Mouse (Mus musculus) ovary, postnatal 10 days (tissue): ENCODE measurements at regions not wholly inside any gene's neighbourhood (a gene's known extent, or its start where the extent isn't known, plus 50 kb on each side); places are given as distances from the start of the nearest gene placed in this dataset.
"Not testable (repeated sequence)": the region's sequence is repeated elsewhere in the genome, so short reads cannot be mapped to it uniquely, and the experiment has no call there.

Experiments used
- DNase-seq: peaks from one replicate; pipeline ENCODE4 v3.0.0; 2022; ENCODE audit warnings: low spot score

GRCm38 (mm10) chr10:96253671-96254070, 117.3 kb downstream of the Gm5426 start:
- no peak for DNase-seq

GRCm38 (mm10) chr10:96254250-96254862, 118.0 kb downstream of the Gm5426 start:
- DNase-seq = no peak

- no peak for DNase-seq
These were observed 121.5 kb downstream of the Gm5426 start for GRCm38 (mm10) chr10:96257935-96258334.

DNA sequence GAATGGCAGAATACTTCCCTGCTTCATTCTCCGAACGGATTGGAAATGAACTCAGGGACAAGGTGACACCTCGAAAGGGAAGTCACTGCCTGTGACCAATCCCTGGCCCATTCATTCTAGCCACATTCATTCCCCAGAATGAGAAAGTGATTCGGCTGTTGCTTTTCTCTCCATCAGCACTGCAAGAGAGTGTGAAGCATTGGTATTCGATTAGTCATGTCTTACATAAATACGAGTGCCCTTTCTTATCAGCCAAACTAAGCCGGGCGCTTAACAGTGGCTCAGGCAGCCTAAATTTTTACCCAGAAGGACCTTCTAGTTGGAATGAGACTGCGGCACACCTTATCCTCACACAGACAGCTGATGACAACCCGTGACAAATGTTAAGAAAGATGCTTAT, 122.8 kb downstream of the Gm5426 start:
- DNase-seq = no peak

GRCm38 (mm10) chr10:96259648-96260047, 123.2 kb downstream of the Gm5426 start:
- DNase-seq = no peak

DNA sequence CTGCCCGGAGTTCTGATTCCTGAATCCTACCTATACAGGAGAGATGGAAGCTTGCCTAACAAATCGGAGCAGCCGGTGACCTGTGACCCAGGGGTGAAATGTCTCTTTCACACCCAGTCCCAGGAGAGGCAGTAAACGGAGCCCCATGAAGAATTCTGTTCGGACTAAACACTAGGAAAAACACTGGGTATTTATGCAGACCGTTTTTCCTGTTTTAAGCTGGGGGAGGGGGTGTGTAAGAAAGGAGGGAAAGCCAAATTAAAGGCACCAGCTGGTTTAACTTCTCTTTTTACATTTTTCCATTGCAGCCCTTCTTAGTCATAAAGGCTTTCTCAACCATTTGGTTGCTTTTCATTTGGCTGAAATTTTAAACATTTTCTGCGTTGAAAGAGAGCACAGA, 127.1 kb downstream of the Gm5426 start:
- DNase-seq = no peak

DNA sequence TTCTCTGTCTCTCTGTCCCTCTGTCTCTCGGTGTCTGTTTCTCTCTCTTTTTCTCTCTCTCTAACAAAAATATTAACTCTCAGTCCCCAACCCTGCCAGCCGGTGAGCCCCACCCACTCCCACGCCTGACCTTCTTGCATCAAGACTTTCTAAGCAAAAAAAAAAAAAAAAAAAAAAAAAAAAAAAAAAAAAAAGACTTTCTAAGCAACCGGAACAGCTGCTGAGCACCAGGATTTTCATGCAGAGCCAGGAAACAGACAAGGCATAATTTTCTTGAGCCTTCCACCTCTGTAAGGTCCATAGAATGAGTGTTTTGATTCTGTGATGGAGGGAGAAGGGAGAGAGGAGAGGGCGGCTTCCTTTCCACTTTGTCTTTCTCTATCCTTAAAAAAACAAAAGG, 128.0 kb downstream of the Gm5426 start:
- no peak for DNase-seq

DNA sequence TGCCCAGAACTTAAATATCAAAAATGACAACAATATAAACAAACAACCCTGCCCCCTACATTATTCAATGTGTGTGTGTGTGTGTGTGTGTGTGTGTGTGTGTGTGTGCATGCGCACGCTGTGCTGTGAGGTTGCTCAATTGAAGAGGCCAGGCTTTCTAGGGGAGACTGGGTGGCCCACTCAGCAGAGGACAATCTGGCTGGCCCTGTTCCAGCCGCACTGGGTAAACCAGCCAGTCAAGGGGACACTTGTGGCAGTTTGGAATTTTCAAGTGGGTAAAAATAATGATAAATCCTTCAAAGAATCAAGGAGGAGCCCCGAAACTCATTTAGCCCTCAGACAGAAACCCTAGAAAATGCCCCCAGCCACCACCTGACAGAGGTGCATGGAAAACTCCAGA, 128.5 kb downstream of the Gm5426 start:
- DNase-seq = no peak

GRCm38 (mm10) chr10:96266100-96266735, 129.8 kb downstream of the Gm5426 start:
- DNase-seq = no peak

GRCm38 (mm10) chr10:96267603-96268002, 131.2 kb downstream of the Gm5426 start:
- no peak for DNase-seq

DNA sequence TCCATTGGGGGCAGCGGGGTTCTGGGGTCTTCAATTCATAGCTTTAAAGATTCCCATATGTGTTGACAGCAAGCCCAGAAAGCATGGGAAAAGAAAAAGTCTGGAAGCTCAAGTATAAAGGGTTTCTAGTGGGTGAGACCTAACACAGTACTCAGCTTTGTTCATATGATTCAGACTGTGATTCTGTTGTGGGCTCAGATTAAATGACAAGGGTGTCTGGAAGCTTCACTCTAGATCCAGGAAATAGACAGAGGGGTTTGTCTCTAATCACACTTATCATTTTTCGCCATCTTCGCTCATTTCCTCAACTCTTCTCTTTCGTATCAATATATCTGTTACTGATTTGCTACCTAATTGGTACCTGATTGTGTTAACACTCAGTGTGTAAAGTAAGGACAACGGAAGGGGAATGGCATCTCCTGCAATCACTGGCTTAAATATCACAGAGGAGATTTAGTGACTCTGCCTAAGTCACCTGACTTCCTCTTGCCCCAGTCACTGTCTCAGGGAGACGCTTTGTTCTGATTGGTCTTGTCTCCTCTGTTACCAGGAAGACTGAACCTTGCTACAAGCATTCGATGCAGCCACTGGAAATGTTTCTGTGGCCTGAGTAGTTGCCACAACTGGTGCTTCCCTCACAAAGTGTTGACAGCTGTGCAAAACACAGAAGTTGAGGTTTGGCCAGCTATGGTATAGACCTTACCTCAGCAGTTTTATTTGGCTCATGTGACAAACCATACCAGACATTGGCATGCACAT, 137.4 kb downstream of the Gm5426 start:
- no peak for DNase-seq

- no peak for DNase-seq
These were observed 143.7 kb downstream of the Gm5426 start for GRCm38 (mm10) chr10:96280149-96280548.

DNA sequence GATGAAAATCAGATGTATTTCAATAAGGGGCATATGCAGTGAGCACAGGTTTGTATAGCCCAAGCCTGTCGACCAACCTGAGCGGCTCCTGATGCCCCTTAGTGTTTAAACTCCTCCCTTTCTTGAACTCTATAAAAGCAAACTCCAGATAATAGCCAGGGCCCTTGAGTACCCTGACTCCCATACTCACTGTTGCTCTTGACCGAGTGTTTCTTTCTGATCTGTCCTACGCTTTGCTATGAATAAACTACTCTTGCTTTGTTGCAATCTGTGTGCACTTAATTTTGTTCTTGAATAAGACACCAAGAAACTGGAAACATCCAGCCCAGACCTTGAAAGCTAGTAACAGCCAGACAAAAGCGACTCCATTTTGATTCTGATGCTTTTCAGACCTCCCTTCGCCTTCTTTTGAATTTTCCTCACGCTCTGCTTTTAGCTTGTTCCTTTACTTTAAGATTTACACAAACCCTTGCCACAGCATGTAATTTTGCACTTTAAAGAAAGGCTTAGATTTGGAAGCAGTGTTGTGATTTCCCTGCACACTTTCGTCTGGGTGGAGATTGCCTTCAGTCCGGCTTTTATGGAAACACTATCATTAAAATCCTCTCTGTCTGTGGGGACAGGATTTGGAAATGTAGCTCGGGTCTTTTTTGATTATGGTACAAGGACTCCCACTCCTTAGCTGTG, 149.1 kb downstream of the Gm5426 start:
- DNase-seq = no peak

GRCm38 (mm10) chr10:96286094-96286485, 149.7 kb downstream of the Gm5426 start:
- DNase-seq = no peak

DNA sequence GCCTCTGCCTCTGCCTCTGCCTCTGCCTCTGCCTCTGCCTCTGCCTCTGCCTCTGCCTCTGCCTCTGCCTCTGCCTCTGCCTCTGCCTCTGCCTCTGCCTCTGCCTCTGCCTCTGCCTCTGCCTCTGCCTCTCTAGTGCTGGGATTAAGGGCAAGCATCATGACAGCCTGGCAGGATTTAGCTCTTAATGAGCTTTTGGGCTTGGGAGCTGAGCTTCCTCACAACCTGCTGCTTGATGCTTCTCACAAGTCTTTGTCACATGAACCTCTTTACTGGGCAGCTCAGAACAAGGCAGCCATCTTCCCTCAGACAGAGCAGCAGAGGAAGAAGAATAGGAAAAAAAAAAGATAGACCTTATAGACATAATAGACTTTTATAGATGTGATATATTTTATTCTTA, 152.6 kb downstream of the Gm5426 start:
- DNase-seq = not testable (repeated sequence)

GRCm38 (mm10) chr10:96293622-96294021, 157.2 kb downstream of the Gm5426 start:
- DNase-seq = no peak

- DNase-seq = no peak
These were observed 158.3 kb downstream of the Gm5426 start for GRCm38 (mm10) chr10:96294666-96295065.

- no peak for DNase-seq
These were observed 161.3 kb downstream of the Gm5426 start for GRCm38 (mm10) chr10:96297658-96298057.

- no peak for DNase-seq
These were observed 162.2 kb downstream of the Gm5426 start for GRCm38 (mm10) chr10:96298566-96298965.

GRCm38 (mm10) chr10:96305701-96306100, 169.3 kb downstream of the Gm5426 start:
- DNase-seq = no peak

- DNase-seq = no peak
These were observed 172.5 kb downstream of the Gm5426 start for GRCm38 (mm10) chr10:96308713-96309445.

DNA sequence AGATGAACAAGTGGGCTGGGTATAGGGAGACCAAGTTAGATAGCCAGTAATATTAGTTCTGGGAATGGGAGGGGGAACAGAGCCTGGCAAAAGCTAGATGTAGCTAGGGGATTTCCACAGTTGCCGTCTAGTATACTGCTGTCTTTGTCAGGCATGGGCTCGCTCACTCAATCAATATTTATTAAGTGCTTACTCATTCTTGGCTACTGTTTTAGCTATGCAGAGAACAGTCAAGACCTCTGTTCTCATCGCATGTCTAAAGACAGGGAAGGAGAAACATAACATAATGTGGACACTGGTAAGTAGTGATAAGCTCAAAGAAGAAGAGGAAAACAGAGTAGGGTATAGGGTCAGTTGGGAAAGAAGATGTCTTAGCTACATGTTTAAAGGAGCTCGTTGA, 173.4 kb downstream of the Gm5426 start:
- DNase-seq = no peak
